5 mouse cellular contexts compared by ENCODE assay signal in genomic region chr9:119465056-119465455, GRCm38 (mm10).
"Had no signal": no experiment of that assay in that cellular context is flagged by ENCODE, and none has a peak within 500 bp of the region (broad histone marks: within the 10 kb centered on the region; RNA-seq: fewer than 3 reads in every experiment).

No protein-coding gene starts in this region.

- H3K9me3 ChIP-seq: limb, embryonic 12.5 days; limb, embryonic 15.5 days had no signal

- H3K4me1 ChIP-seq: limb, embryonic 12.5 days; limb, embryonic 15.5 days had no signal

- ATAC-seq: intestine, embryonic 16.5 days; liver, postnatal 0 days had no signal

- H3K4me3 ChIP-seq: limb, embryonic 12.5 days; limb, embryonic 15.5 days had no signal

- H3K27me3 ChIP-seq: limb, embryonic 12.5 days; limb, embryonic 15.5 days had no signal

- DNase-seq: liver, postnatal 0 days; right cerebral cortex, postnatal 25 days had no signal
